Mouse (Mus musculus) embryonic facial prominence, embryonic 14.5 days (tissue): ENCODE measurements at regions not wholly inside any gene's neighbourhood (a gene's known extent, or its start where the extent isn't known, plus 50 kb on each side); places are given as distances from the start of the nearest gene placed in this dataset. TPM values are rescaled to one million over a fixed set of nuclear protein-coding genes. Genes with fewer than 3 reads are reported as not detected.
A peak's percentile ranks its signal among the peaks of the same experiment; 100 is the strongest.

Experiments
- ATAC-seq: fragments of 200-750 bp; cut with Nextera tagmentation; 2 replicates; pipeline ENCODE4 v1.8.0; 2017; ENCODE audit warnings: low read depth, moderate number of reproducible peaks, moderate TSS enrichment
- DNase-seq: peaks from one replicate; pipeline ENCODE4 v3.0.0-alpha.2; 2015; ENCODE audit warnings: low spot score
- H3K27ac ChIP-seq: fragments of 300-500 bp; sonication (generic); replicated peaks from 2 replicates; pipeline ENCODE4 v1.5.1; 2014; ENCODE audit warnings: low read depth, mild to moderate bottlenecking, low read length, moderate library complexity
- H3K27me3 ChIP-seq: fragments of 300-500 bp; sonication (generic); replicated peaks from 2 replicates; pipeline ENCODE4 v1.6.1; 2014; ENCODE audit warnings: low read length; ENCODE audit not compliant: control insufficient read depth, insufficient read depth
- H3K36me3 ChIP-seq: fragments of 300-500 bp; sonication (generic); 2 replicates; pipeline ENCODE4 v1.6.1; 2014; ENCODE audit warnings: low read length, mixed read lengths; ENCODE audit not compliant: control insufficient read depth, insufficient read depth
- H3K4me1 ChIP-seq: fragments of 300-500 bp; sonication (generic); 2 replicates; pipeline ENCODE4 v1.6.1; 2014; ENCODE audit warnings: antibody characterized with exemption, low read length; ENCODE audit not compliant: control insufficient read depth, insufficient read depth
- H3K4me2 ChIP-seq: fragments of 300-500 bp; sonication (generic); 2 replicates; pipeline ENCODE4 v1.6.1; 2014; ENCODE audit warnings: low read depth, mild to moderate bottlenecking, low read length, moderate library complexity, mixed read lengths
- H3K4me3 ChIP-seq: fragments of 300-500 bp; sonication (generic); 2 replicates; pipeline ENCODE4 v1.5.1; 2014; ENCODE audit warnings: low read depth, mild to moderate bottlenecking, low read length
- H3K9ac ChIP-seq: fragments of 300-500 bp; sonication (generic); 2 replicates; pipeline ENCODE4 v1.6.1; 2014; ENCODE audit warnings: low read depth, mild to moderate bottlenecking, low read length, moderate library complexity, mixed read lengths
- H3K9me3 ChIP-seq: fragments of 300-500 bp; sonication (generic); 2 replicates; pipeline ENCODE4 v1.6.1; 2016; ENCODE audit warnings: low read length; ENCODE audit not compliant: control insufficient read depth
- WGBS: fragments of 180-500 bp; shearing (Covaris S2); extraction: QIAGEN DNeasy Blood & Tissue Kit; methylation state at CpG from one replicate; pipeline ENCODE4 v1.1.7; 2014; 5-methylcytosine and 5-hydroxymethylcytosine counted together
- microRNA-seq: library from miRNA; unstranded; fragments of <30 nt; microRNA quantifications from one replicate; pipeline ENCODE4, GENCODE M21; 2016; ENCODE audit warnings: borderline number of aligned reads

GRCm38 (mm10) chr2:84264485-84264884 lies 160.7 kb downstream of the Calcrl start:
- DNase-seq, result no peak
- H3K4me1 ChIP-seq, result peaks cover 3% of the 10 kb centered on the region; the same call in 1 of the 2 replicates
- no peaks in the 10 kb centered on the region for H3K27me3 ChIP-seq
- no peaks in the 10 kb centered on the region for H3K9me3 ChIP-seq
- H3K36me3 ChIP-seq, result no peaks in the 10 kb centered on the region
- no peak for ATAC-seq
- 63% methylated on average over 2 of the region's 2 CpGs for WGBS
- no peak overlapping the region for H3K4me3 ChIP-seq
- H3K9ac ChIP-seq, result no peak overlapping the region
- no peak overlapping the region for H3K4me2 ChIP-seq
- H3K27ac ChIP-seq, result no peak overlapping the region

- Histone ChIP-seq H3K4me2 (no peak overlapping the region), H3K4me3 (no peak overlapping the region), H3K9ac (no peak overlapping the region), H3K27ac (no peak overlapping the region), H3K36me3 (no peaks in the 10 kb centered on the region), H3K4me1 (peaks cover 3% of the 10 kb centered on the region; the same call in 1 of the 2 replicates), H3K27me3 (no peaks in the 10 kb centered on the region), H3K9me3 (no peaks in the 10 kb centered on the region)
- DNase-seq, result no peak
- ATAC-seq, result no peak
Measured at GRCm38 (mm10) chr2:84265002-84265401, 160.2 kb downstream of the Calcrl start.

GRCm38 (mm10) chr2:84266158-84266557 lies 159.1 kb downstream of the Calcrl start:
- ATAC-seq, result peak; percentile 55; the same call in 1 of the 2 replicates
- 42% methylated on average over 4 of the region's 4 CpGs for WGBS

GRCm38 (mm10) chr2:84266883-84267554 lies 158.2 kb downstream of the Calcrl start:
- Histone ChIP-seq H3K36me3 (no peaks in the 10 kb centered on the region), H3K9ac (no peak overlapping the region), H3K4me1 (no peaks in the 10 kb centered on the region), H3K4me3 (no peak overlapping the region), H3K9me3 (no peaks in the 10 kb centered on the region), H3K27ac (no peak overlapping the region), H3K4me2 (no peak overlapping the region), H3K27me3 (no peaks in the 10 kb centered on the region)
- WGBS, result 30% methylated on average over 6 of the region's 6 CpGs
- ATAC-seq (no peak), DNase-seq (no peak)

More at GRCm38 (mm10) chr2:84266158-84266557, 159.1 kb downstream of the Calcrl start:
- Histone ChIP-seq H3K9ac (no peak overlapping the region), H3K27ac (no peak overlapping the region), H3K9me3 (no peaks in the 10 kb centered on the region), H3K36me3 (no peaks in the 10 kb centered on the region), H3K4me1 (peaks cover 3% of the 10 kb centered on the region; the same call in 1 of the 2 replicates), H3K4me2 (no peak overlapping the region), H3K27me3 (no peaks in the 10 kb centered on the region), H3K4me3 (no peak overlapping the region)
- peak; percentile 55 for DNase-seq

GRCm38 (mm10) chr2:84274038-84274724 lies 151.0 kb downstream of the Calcrl start:
- Histone ChIP-seq H3K9me3 (no peaks in the 10 kb centered on the region), H3K9ac (no peak overlapping the region), H3K27ac (no peak overlapping the region), H3K36me3 (no peaks in the 10 kb centered on the region), H3K4me2 (no peak overlapping the region), H3K27me3 (no peaks in the 10 kb centered on the region), H3K4me1 (no peaks in the 10 kb centered on the region), H3K4me3 (no peak overlapping the region)
- DNase-seq (no peak), ATAC-seq (no peak)
- 81% methylated on average over 6 of the region's 6 CpGs for WGBS

- ATAC-seq (no peak), DNase-seq (no peak)
- no peaks in the 10 kb centered on the region for H3K27me3 ChIP-seq
- H3K9me3 ChIP-seq, result no peaks in the 10 kb centered on the region
- no peak overlapping the region for H3K4me3 ChIP-seq
- 83% methylated on average over 1 of the region's 1 CpGs for WGBS
- H3K4me2 ChIP-seq, result no peak overlapping the region
- H3K36me3 ChIP-seq, result no peaks in the 10 kb centered on the region
- H3K4me1 ChIP-seq, result no peaks in the 10 kb centered on the region
- H3K9ac ChIP-seq, result no peak overlapping the region
- no peak overlapping the region for H3K27ac ChIP-seq
Measured at GRCm38 (mm10) chr2:84277181-84277580, 148.0 kb downstream of the Calcrl start.

Small RNA genes lying in the stretch of these regions (microRNA-seq; reads per million reads assigned to microRNA genes)
- gene Gm25972, result not detected
